Mouse (Mus musculus) hindbrain, embryonic 11.5 days (tissue): ENCODE results near the gene Cox15. TPM values are rescaled to one million over a fixed set of nuclear protein-coding genes. Genes with fewer than 3 reads are reported as not detected.

ENCODE experiments used
- ATAC-seq: fragments of 200-750 bp; cut with Nextera tagmentation; 2 replicates; pipeline ENCODE4 v1.8.0; 2017; ENCODE audit warnings: mild to moderate bottlenecking, moderate TSS enrichment, moderate library complexity; ENCODE audit not compliant: low FRiP score
- DNase-seq: peaks from one replicate; pipeline ENCODE4 v3.0.0-alpha.2; 2015; ENCODE audit warnings: low spot score
- H3K27ac ChIP-seq: fragments of 300-500 bp; sonication (generic); 2 replicates; pipeline ENCODE4 v1.5.1; 2014; ENCODE audit warnings: mild to moderate bottlenecking, low read depth, low read length
- H3K27me3 ChIP-seq: fragments of 300-500 bp; sonication (generic); 2 replicates; pipeline ENCODE4 v1.6.1; 2014; ENCODE audit warnings: mild to moderate bottlenecking, low read length, moderate library complexity, mixed read lengths; ENCODE audit not compliant: control insufficient read depth, insufficient read depth
- H3K36me3 ChIP-seq: fragments of 300-500 bp; sonication (generic); 2 replicates; pipeline ENCODE4 v1.6.1; 2014; ENCODE audit warnings: mild to moderate bottlenecking, low read length, moderate library complexity, mixed read lengths; ENCODE audit not compliant: control insufficient read depth, insufficient read depth
- H3K4me1 ChIP-seq: fragments of 300-500 bp; sonication (generic); replicated peaks from 2 replicates; pipeline ENCODE4 v1.6.1; 2014; ENCODE audit warnings: low read length, mixed read lengths; ENCODE audit not compliant: control insufficient read depth, insufficient read depth
- H3K4me2 ChIP-seq: fragments of 300-500 bp; sonication (generic); replicated peaks from 2 replicates; pipeline ENCODE4 v1.6.1; 2014; ENCODE audit warnings: mild to moderate bottlenecking, low read depth, low read length
- H3K4me3 ChIP-seq: fragments of 300-500 bp; sonication (generic); 2 replicates; pipeline ENCODE4 v1.5.1; 2014; ENCODE audit warnings: low read depth, low read length
- H3K9ac ChIP-seq: fragments of 300-500 bp; sonication (generic); 2 replicates; pipeline ENCODE4 v1.6.1; 2014; ENCODE audit warnings: low read depth, low read length
- H3K9me3 ChIP-seq: fragments of 300-500 bp; sonication (generic); 2 replicates; pipeline ENCODE4 v1.6.1; 2016; ENCODE audit warnings: low read length; ENCODE audit not compliant: control insufficient read depth
- whole genome bisulfite sequencing: fragments of 180-500 bp; shearing (Covaris S2); extraction: QIAGEN DNeasy Blood & Tissue Kit; methylation state at CpG from one replicate; pipeline ENCODE4 v1.1.7; 2014; 5-methylcytosine and 5-hydroxymethylcytosine counted together
- polyA plus RNA-seq: library from polyadenylated mRNA; unstranded; fragments of >200 nt; fragmentation: Nextera tagmentation; extraction: Ambion mirVana; gene quantifications from 2 replicates; pipeline ENCODE4 v1.2.1, GENCODE M21; 2014

Cox15 gene
- 9.3 and 12.9 TPM in 2 replicates for polyA plus RNA-seq

DNA sequence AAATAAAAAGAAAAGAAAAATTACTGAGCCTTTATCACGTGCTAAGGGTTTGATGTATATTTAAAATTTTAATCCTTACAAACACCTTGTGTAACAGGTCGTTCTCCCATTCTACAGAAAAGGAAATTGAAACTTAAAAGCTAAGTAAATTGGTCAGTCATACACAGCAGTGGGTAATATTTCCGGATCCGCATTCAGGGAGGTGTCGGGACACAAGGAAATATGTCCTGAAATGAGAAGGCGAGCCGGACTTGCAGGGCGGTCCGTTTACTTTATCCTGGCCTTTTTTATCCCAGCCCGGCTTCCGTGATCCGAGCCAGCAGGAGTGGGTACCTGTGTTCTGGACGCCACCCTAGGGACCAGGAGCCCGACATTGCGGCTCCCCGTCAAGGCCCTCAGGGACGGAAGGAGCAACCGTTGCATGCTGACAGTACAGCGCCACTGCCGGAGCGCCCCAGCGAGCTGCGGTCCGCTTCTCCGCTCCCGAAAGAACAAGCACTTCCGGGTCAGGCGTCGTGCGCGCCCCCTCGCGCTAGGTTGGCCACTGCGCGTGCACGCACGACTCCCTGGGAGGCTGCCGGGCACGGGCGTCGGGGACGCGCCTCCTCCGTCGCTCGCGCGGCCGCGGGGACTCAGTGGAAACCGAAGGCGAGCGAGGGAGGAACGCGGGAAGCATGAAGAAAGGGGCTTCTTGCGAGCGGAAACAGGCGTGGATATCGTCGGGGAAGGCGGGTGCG, at the start of gene Cox15, which contains the start of gene Cutc:
Gene Cox15 (minus strand): TSS at position 512 of the 737 bp plus-strand sequence.
Gene Cutc (plus strand): TSS at position 508 of the 737 bp plus-strand sequence.
- peak within 1 kb of the TSS; percentile 73 for H3K9ac ChIP-seq
- H3K27me3 ChIP-seq: no peaks in the 10 kb centered on the region
- no peaks in the 10 kb centered on the region for H3K9me3 ChIP-seq
- under 1% methylated on average over 55 of the region's 62 CpGs for WGBS
- peak within 1 kb of the TSS; percentile 34 for H3K4me2 ChIP-seq
- no peaks in the 10 kb centered on the region for H3K36me3 ChIP-seq
- H3K4me1 ChIP-seq: no peaks in the 10 kb centered on the region
- peak; percentile 99 for DNase-seq
- H3K27ac ChIP-seq: peak within 1 kb of the TSS; percentile 91
- ATAC-seq: peak; percentile 92
- H3K4me3 ChIP-seq: peak within 1 kb of the TSS; percentile 47

DNA sequence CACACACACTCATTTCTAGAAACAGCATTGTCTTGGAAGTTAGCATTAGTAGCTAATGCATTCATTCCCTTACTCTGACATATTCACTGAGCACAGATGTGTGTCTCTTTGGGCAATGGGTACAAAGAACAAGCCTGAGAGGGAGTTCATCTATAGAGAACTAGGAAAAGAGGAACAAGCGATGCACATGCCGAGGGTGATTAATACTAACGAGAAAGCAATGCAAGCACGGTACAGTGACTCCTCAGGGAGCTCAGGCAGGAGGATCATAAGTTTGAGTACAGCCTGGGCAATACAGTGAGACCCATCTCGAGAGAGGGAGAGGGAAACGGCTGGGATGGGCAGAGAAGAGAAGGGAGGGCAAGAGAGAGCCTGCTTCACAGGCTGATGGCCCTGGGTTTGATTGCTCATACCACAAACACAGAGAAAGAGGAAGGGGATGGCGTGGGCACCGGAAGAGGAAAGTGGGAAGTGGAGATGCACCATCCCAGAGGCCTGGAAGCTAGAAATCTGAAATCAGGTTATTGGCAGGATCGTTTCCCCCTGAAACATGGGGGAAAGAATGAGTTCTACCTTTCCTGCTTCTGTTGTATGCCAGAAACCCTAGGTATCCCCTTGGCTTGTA, 48.7 kb upstream of the Cox15 start:
- no peaks in the 10 kb centered on the region for H3K27me3 ChIP-seq
- no peaks in the 10 kb centered on the region for H3K9me3 ChIP-seq
- H3K27ac ChIP-seq: no peak overlapping the region
- no peaks in the 10 kb centered on the region for H3K36me3 ChIP-seq
- ATAC-seq (no peak), DNase-seq (no peak)
- H3K4me3 ChIP-seq: no peak overlapping the region
- no peak overlapping the region for H3K9ac ChIP-seq
- H3K4me1 ChIP-seq: no peaks in the 10 kb centered on the region
- no peak overlapping the region for H3K4me2 ChIP-seq
- WGBS: 81% methylated on average over 9 of the region's 9 CpGs

DNA sequence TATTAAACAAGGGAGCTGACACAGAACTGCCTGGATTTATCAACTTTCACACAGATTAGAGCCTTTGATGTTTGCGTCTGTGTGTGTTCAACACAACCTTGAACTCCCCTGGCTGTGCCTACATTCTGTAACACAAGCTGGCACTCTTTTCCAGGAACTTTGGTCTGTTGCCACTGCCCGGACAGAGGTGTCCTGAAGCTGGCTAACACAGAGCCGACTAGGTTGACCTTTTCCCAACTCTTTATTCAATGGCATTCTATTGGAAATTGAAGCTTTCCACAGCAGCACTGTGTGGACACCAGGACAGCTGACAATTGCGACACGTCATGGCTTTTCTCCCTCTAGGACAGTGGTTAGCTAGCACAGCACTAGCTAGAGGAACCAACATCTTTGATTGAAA, 44.4 kb upstream of the Cox15 start:
- H3K4me3 ChIP-seq: no peak overlapping the region
- H3K36me3 ChIP-seq: no peaks in the 10 kb centered on the region
- no peaks in the 10 kb centered on the region for H3K9me3 ChIP-seq
- H3K9ac ChIP-seq: no peak overlapping the region
- no peak overlapping the region for H3K4me2 ChIP-seq
- H3K27me3 ChIP-seq: no peaks in the 10 kb centered on the region
- 78% methylated on average over 5 of the region's 5 CpGs for WGBS
- no peak overlapping the region for H3K27ac ChIP-seq
- DNase-seq (no peak), ATAC-seq (no peak)
- no peaks in the 10 kb centered on the region for H3K4me1 ChIP-seq

DNA sequence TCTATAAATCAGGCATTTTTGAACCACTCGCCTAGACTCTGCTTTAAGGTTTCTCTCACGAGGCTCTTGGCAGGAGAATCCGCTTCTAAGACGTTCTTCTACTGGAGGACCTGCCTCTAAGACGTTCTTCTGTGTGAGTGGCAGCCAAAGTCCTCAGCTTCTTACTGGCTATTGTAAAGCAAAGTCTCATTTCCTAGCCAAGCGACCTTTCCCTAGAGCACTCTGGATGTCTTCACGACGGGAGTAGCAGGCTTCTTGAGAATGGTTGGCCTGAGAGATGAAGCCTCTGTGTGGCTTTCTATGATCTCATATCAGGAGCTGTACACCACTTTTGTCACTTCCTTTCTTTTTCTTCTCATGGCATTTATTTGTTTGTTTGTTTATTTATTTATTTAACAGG, 42.7 kb upstream of the Cox15 start:
- no peak overlapping the region for H3K9ac ChIP-seq
- ATAC-seq: no peak
- no peak for DNase-seq
- no peak overlapping the region for H3K4me2 ChIP-seq
- no peaks in the 10 kb centered on the region for H3K27me3 ChIP-seq
- no peak overlapping the region for H3K27ac ChIP-seq
- H3K4me3 ChIP-seq: no peak overlapping the region
- no peaks in the 10 kb centered on the region for H3K9me3 ChIP-seq
- no peaks in the 10 kb centered on the region for H3K36me3 ChIP-seq
- WGBS: 85% methylated on average over 8 of the region's 8 CpGs
- H3K4me1 ChIP-seq: no peaks in the 10 kb centered on the region

DNA sequence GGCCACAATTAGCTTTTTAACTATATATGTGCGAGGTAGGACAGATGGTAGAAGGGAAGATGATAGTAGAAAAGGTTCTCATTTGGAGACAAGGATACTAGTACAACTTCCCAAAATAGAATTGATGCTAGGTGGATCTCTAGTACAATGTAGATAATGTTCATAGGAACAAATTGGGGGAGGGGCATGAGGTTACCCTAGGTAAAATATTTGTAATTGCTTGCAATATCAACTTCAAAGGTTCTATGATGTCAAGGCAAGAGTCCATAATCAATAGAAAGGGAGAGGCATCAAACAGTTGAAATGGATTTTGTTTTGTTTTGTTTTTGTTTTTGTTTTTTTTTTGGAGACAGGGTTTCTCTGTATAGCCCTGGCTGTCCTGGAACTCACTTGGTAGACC, 41.2 kb upstream of the Cox15 start:
- Histone ChIP-seq H3K4me1 (no peaks in the 10 kb centered on the region), H3K9me3 (no peaks in the 10 kb centered on the region), H3K4me3 (no peak overlapping the region), H3K4me2 (no peak overlapping the region), H3K36me3 (no peaks in the 10 kb centered on the region), H3K27me3 (no peaks in the 10 kb centered on the region), H3K27ac (no peak overlapping the region), H3K9ac (no peak overlapping the region)
- 93% methylated on average over 1 of the region's 1 CpGs for WGBS
- DNase-seq: no peak
- no peak for ATAC-seq

DNA sequence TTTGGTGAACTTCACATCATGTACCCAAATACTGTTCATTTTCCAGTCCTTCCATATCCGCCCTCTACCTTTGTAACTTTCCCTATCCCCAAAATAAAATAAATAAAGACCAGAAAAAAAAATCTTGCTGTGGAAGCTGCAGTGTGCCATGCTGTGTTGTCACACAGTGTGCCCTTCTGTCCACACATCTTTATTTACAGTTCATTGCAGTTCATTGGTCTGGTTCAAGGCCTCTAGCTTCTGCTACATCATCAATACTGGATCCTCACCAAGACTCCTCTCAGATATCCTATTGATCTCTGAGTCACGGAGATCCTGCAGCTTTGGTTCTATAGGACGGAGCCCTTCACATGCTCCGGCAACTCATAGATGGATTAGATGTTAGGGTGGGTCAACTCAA, 39.7 kb upstream of the Cox15 start:
- H3K9me3 ChIP-seq: no peaks in the 10 kb centered on the region
- H3K4me1 ChIP-seq: no peaks in the 10 kb centered on the region
- H3K27me3 ChIP-seq: no peaks in the 10 kb centered on the region
- ATAC-seq (no peak), DNase-seq (no peak)
- no peak overlapping the region for H3K4me3 ChIP-seq
- H3K9ac ChIP-seq: no peak overlapping the region
- 88% methylated on average over 4 of the region's 4 CpGs for WGBS
- no peak overlapping the region for H3K27ac ChIP-seq
- no peak overlapping the region for H3K4me2 ChIP-seq
- H3K36me3 ChIP-seq: no peaks in the 10 kb centered on the region

DNA sequence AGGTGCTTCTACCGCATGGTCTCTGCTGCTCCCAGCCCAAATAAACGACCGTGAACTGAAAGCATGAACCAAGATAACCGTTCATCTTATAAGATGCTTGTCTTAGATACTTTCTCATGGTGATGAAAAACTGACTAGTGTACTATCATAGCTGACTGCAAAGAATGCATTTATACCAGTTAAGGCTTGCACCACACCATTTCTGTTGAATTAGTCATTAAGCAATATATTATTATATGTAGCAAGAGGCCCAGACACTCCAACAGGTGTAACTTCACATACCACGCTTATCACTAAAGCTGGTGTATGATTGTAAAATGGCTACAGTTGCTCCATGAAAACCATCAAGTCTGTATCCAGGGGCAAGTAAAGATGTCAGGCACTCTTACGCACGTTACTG, 37.0 kb upstream of the Cox15 start:
- no peaks in the 10 kb centered on the region for H3K4me1 ChIP-seq
- DNase-seq: no peak

DNA sequence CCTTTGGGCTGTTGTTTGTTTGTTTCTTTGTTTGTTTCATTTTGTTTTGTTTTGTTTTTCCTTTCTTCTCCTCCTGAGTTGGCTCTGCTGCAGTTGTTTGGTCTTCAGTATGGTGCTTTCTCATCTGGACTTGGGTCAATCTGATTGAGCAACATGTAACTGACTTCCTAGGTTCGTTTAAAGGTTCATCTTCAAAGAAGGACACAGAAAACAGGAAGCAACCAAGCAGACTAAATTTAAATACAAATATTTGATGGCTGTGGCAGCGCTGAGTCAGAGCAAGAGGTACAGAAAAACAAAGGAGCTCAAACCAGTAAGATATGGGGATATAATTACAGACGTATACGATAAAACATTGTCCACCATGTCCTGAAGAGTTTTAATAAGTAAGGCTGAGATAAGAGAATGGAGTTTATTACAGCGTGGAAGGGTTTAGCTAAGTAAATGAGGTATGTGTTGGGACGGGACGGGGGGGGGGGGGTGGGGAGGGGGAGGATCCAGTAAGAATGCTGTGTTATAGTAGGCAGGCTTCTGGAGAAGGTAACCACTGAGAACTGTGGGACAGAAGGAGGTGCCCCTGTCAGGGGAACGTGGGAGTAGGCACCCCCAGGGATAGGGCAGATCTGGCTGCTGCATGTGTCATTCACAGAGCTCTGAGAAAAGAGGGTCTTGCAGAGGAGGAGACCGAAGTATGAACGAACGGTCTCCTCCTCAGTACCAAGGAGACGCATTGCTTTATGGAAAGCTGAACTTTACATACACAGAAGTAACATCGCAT, 33.6 kb upstream of the Cox15 start:
- H3K27ac ChIP-seq: no peak overlapping the region
- no peaks in the 10 kb centered on the region for H3K27me3 ChIP-seq
- DNase-seq: no peak
- H3K4me2 ChIP-seq: no peak overlapping the region
- no peaks in the 10 kb centered on the region for H3K4me1 ChIP-seq
- no peaks in the 10 kb centered on the region for H3K36me3 ChIP-seq
- H3K9me3 ChIP-seq: no peaks in the 10 kb centered on the region
- ATAC-seq: no peak
- H3K9ac ChIP-seq: no peak overlapping the region
- H3K4me3 ChIP-seq: no peak overlapping the region
- WGBS: 87% methylated on average over 13 of the region's 13 CpGs

More for the DNA sequence above, 37.0 kb upstream of the Cox15 start:
- Histone ChIP-seq H3K4me3 (no peak overlapping the region), H3K27me3 (no peaks in the 10 kb centered on the region), H3K4me2 (no peak overlapping the region), H3K27ac (no peak overlapping the region), H3K36me3 (no peaks in the 10 kb centered on the region), H3K9ac (no peak overlapping the region), H3K9me3 (no peaks in the 10 kb centered on the region)
- ATAC-seq: no peak
- 93% methylated on average over 7 of the region's 7 CpGs for WGBS
